Comparison of ENCODE assay signal across 8 mouse cellular contexts in the genomic region with DNA sequence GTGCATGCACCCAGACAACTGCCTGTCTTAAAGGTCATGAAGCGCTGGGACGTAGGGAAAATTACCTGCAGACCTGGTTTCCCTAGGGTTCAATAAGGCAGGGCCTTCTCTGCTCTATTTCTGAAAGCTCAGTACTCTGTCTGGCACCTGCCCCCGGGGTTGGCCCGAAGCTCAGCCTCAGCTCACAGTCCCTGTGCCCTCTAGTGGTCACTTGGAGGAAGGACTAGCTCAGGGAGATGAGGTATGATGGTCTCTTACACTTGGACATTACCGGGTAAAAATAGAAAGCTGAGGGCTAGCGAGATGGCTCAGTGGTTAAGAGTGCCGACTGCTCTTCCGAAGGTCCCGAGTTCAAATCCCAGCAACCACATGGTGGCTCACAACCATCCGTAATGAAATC. TPM values are rescaled to one million over a fixed set of nuclear protein-coding genes. Genes with fewer than 3 reads are reported as not detected.
DNase-seq lines count a peak whose midpoint lies in the region; ATAC-seq and TF ChIP-seq lines count a peak whose summit lies in the region.

No protein-coding gene starts in this region.

- no peaks in the 10 kb centered on the region for H3K36me3 ChIP-seq in forebrain, embryonic 11.5 days (ENCODE audit: control insufficient read depth, insufficient read depth, low read length)
- H3K36me3 ChIP-seq in heart, embryonic 16.5 days (ENCODE audit: control insufficient read depth, insufficient read depth), result no peaks in the 10 kb centered on the region
- no peaks in the 10 kb centered on the region for H3K36me3 ChIP-seq in neural tube, embryonic 14.5 days (ENCODE audit: control insufficient read depth, insufficient read depth, low read length)

- peak; percentile 67 to 71 for DNase-seq in CD8-positive naive resting alpha-beta T cell, adult 2 months (ENCODE audit: low read depth in 2 of 2, low spot score in 2 of 2)
- DNase-seq in brain, embryonic 14.5 days (ENCODE audit: low read depth), result peak; percentile 74
- DNase-seq in forebrain, embryonic 11.5 days (ENCODE audit: low spot score), result peak; percentile 73
- peak; percentile 79 for DNase-seq in kidney, postnatal 14 days
- peak; percentile 61 to 68 for DNase-seq in lung, adult 18-20 months
- DNase-seq in testis, postnatal 10 days (ENCODE audit: low spot score), result peak; percentile 74

- TF ChIP-seq POLR2A in brain, embryonic 14.5 days (IDR thresholded peaks at IDR 0.05; ENCODE audit: borderline replicate concordance, extremely low read depth, insufficient read depth, insufficient read length, poor library complexity, severe bottlenecking), result no peak

- WGBS in forebrain, embryonic 11.5 days, result 10% methylated on average over 9 of the region's 10 CpGs
- WGBS in heart, embryonic 16.5 days, result 8% methylated on average over 10 of the region's 10 CpGs
- WGBS in neural tube, embryonic 14.5 days, result 13% methylated on average over 10 of the region's 10 CpGs

- TF ChIP-seq CTCF in brain, embryonic 14.5 days (IDR thresholded peaks at IDR 0.05; ENCODE audit: borderline replicate concordance, extremely low read depth, insufficient read depth, insufficient read length), result peak; percentile 89

- no peak overlapping the region for H3K27ac ChIP-seq in forebrain, embryonic 11.5 days (ENCODE audit: low read depth, low read length)
- H3K27ac ChIP-seq in heart, embryonic 16.5 days (ENCODE audit: low read length), result no peak overlapping the region
- H3K27ac ChIP-seq in neural tube, embryonic 14.5 days (ENCODE audit: low read depth, low read length), result no peak overlapping the region

- H3K4me2 ChIP-seq in forebrain, embryonic 11.5 days (ENCODE audit: low read depth, low read length, severe bottlenecking), result no peak overlapping the region
- H3K4me2 ChIP-seq in heart, embryonic 16.5 days (ENCODE audit: low read depth, low read length), result no peak overlapping the region
- H3K4me2 ChIP-seq in neural tube, embryonic 14.5 days (ENCODE audit: low read depth, low read length), result no peak overlapping the region

- ATAC-seq in forebrain, embryonic 11.5 days (replicated peaks; ENCODE audit: low FRiP score), result peak; percentile 79
- peak; percentile 81 for ATAC-seq in heart, embryonic 16.5 days (replicated peaks; ENCODE audit: extremely low read depth, insufficient read depth, low FRiP score)
- peak; percentile 72; the same call in 1 of the 2 replicates for ATAC-seq in neural tube, embryonic 14.5 days (ENCODE audit: low read depth)

- no peaks in the 10 kb centered on the region for H3K4me1 ChIP-seq in forebrain, embryonic 11.5 days (replicated peaks; ENCODE audit: control insufficient read depth, insufficient read depth, low read length)
- no peaks in the 10 kb centered on the region for H3K4me1 ChIP-seq in heart, embryonic 16.5 days (ENCODE audit: control insufficient read depth, insufficient read depth, low read length)
- no peaks in the 10 kb centered on the region for H3K4me1 ChIP-seq in neural tube, embryonic 14.5 days (ENCODE audit: control insufficient read depth, insufficient read depth, low read length)

- no peaks in the 10 kb centered on the region for H3K27me3 ChIP-seq in forebrain, embryonic 11.5 days (ENCODE audit: control insufficient read depth, insufficient read depth, low read length)
- no peaks in the 10 kb centered on the region for H3K27me3 ChIP-seq in heart, embryonic 16.5 days (ENCODE audit: control insufficient read depth, insufficient read depth, low read length)
- H3K27me3 ChIP-seq in neural tube, embryonic 14.5 days (ENCODE audit: control insufficient read depth, insufficient read depth, low read length), result no peaks in the 10 kb centered on the region

- H3K9ac ChIP-seq in forebrain, embryonic 11.5 days (ENCODE audit: low read length), result no peak overlapping the region
- H3K9ac ChIP-seq in heart, embryonic 16.5 days (ENCODE audit: low read length), result no peak overlapping the region
- no peak overlapping the region for H3K9ac ChIP-seq in neural tube, embryonic 14.5 days (replicated peaks; ENCODE audit: low read depth, low read length)

- no peak overlapping the region for H3K4me3 ChIP-seq in forebrain, embryonic 11.5 days (ENCODE audit: low read depth, low read length)
- no peak overlapping the region for H3K4me3 ChIP-seq in heart, embryonic 16.5 days (ENCODE audit: low read length)
- H3K4me3 ChIP-seq in neural tube, embryonic 14.5 days (ENCODE audit: low read depth, low read length), result no peak overlapping the region

- H3K9me3 ChIP-seq in forebrain, embryonic 11.5 days (ENCODE audit: control insufficient read depth, low read length), result no peaks in the 10 kb centered on the region
- no peaks in the 10 kb centered on the region for H3K9me3 ChIP-seq in heart, embryonic 16.5 days (replicated peaks; ENCODE audit: control insufficient read depth, low read length)
- H3K9me3 ChIP-seq in neural tube, embryonic 14.5 days (ENCODE audit: control insufficient read depth, low read length), result no peaks in the 10 kb centered on the region

RNA-seq across cellular contexts. Expression of gene Usp7, which starts 23.0 kb away (rescaled TPM):
- 103 and 127 TPM in 2 replicates for polyA plus RNA-seq in brain, embryonic 14.5 days (2012; rRNA removed)
- polyA plus RNA-seq in forebrain, embryonic 11.5 days (2014; fragmentation: Nextera tagmentation; extraction: Ambion mirVana), result 45.7 and 47.4 TPM in 2 replicates
- polyA plus RNA-seq in heart, embryonic 16.5 days (2015; fragmentation: Nextera tagmentation; extraction: Ambion mirVana), result 15.0 and 16.9 TPM in 2 replicates
- 51.6 and 61.4 TPM in 2 replicates for polyA plus RNA-seq in neural tube, embryonic 14.5 days (2014; fragmentation: Nextera tagmentation; extraction: Ambion mirVana)
